Mouse (Mus musculus): ENCODE measurements around the gene Rhox4a.
"Not testable (repeated sequence)": the region's sequence is repeated elsewhere in the genome, so short reads cannot be mapped to it uniquely, and the experiment has no call there.

GRCm38 (mm10) chrX:37222158-37222557 is 43.0 kb upstream of the Rhox4a start, which contains the start of gene Rhox1:
- not testable (repeated sequence) for TF ChIP-seq POLR2A (IDR thresholded peaks at IDR 0.05; ENCODE audit: borderline replicate concordance, insufficient read depth, low read length); CTCF (IDR thresholded peaks at IDR 0.05; ENCODE audit: borderline replicate concordance, insufficient read depth, low read depth, low read length)

Measured in cerebellum, adult 2 months (tissue).